Mouse (Mus musculus) cerebellum, postnatal 25 days (tissue): Measurements from ENCODE around the gene Phpt1.
A peak's percentile ranks its signal among the peaks of the same experiment; 100 is the strongest.

Experiments used
- DNase-seq, 2 experiments: peaks; one replicate each; pipeline ENCODE4 v3.0.0; 2021; ENCODE audit warnings: mixed read lengths in 2 of 2

Phpt1 gene

DNA sequence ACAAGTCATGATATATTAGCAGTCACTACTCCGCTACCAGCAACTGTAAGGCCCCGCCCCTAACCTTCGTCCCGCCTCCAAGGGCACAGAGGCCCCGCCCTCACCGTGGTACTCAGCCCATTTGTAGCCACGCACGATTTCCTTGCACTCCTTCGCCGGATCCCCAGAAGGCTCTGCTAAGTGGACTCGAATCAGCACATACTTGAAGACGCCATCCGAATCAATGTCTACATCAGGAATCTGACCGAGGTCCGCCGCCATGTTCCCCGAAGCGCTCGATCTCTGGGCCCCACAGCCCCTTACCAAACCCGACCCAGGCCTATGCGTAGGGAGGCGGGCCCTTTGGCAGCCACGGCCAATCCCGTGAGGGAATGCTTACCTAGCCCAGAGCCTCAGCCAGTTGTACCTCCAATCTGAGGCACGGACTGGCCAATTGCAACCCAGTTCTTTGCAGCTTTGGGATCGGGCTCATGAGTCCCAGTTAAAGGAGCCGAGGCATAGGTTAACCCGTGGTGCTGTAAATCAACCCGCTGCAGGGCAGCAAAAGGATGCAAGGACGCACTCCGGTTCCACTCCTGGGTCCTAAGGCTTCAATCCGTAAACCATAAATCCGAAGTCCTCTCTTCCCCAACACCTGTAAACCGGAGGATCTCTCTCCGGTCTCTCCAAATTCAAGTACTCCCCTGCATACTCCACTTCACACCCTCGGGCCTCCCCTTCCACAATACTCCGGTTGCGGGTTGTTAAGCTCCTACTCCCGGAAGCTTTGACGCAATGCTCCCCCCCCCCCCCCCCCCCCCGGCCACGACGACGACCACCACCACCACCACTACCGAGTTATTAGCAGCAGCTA, at the start of gene Phpt1, which contains the start of gene Mamdc4:
Gene Phpt1, minus strand, starts transcription at position 646 of the 853 bp plus-strand sequence.
Gene Mamdc4, minus strand, starts transcription at position 267 of the 853 bp plus-strand sequence.
- peak; percentile 94 to 97 for DNase-seq

DNA sequence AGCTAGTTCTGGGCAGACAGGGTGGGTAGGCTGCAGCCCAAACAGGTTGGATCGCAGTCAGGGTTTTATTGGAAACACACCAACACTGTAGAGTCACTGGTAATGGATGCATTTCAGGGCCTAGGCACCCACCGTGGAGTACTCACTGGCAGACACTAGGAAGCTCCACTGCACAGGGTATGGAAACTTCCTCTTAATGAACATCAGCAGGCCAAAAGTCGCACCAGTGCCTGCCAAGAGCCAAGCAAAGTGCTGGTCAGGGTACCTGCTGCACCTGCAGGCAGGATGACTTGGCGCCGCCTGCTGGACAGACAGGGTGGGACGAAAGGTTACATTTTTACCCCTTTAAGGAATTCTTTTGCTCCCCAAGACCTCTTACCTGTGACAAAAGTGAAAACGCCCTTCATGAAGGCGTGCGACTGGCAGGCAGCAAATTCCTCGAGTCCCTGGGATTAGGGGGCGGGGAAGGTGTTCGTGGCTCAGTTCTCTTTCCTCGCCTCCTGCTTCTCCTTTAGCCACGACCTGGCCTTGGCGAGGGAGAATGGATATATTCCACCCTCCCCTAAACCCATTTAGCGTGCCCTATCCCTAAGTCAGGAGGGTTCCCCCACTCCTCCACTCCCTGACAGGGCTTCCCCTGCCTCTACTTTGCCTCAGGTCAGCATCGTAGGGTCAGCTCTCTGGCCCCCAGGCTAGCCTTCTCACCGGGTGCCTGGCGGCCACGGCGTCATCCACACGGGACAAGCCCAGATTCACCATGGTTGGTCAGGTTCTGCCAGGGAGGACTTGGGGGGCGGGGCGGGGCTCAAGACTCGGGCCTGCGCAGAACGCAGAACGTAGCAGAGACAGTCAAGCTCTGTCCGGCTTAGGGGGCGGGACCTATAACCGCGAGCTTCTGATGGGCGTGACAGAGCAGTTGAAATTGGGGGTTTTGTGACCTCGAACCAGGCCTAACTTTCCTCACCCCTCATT, 46.5 kb upstream of the Phpt1 start, which contains the start of gene Tmem141:
Gene Tmem141, minus strand, starts transcription at position 777 of the 972 bp plus-strand sequence.
- peak; percentile 94 to 98 for DNase-seq

DNA sequence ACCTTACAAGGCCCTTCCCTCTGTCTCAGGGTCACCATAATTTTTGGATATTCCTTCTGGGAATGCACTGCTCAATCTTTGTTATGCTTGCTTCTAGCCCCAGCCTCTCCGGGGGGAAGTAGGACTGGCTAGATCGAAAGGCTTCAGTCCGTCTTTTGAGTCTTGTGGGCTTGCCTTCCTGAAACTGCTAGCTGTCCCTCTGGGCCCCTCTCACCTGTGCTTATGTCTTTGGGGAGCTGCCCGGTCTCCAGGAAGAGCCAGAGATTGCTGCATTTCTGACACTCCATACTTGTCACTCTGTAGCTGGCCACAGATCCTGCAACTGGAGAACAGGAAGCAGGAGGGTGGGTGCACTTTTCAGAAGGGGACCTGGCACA, 45.8 kb upstream of the Phpt1 start:
- DNase-seq: no peak

DNA sequence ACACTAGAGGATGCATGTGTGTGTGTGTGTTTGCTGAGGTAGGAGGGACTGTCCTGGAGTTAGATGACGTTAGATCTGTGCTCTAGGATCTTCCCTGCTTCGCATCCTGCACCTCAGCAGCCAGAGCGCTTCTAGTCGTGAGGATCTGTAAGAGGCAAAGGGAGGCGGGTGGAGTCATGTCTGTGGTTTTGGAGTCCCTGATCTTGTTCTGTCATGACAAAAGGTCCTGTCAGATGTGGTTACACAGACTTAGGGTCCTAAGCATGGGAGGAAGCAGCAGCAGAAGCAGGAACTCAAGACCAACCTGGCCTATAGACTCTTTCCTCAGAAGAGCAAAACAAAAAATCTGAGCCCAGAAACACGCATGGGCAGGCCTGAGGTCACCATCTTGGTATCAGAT, 45.4 kb upstream of the Phpt1 start:
- no peak for DNase-seq

DNA sequence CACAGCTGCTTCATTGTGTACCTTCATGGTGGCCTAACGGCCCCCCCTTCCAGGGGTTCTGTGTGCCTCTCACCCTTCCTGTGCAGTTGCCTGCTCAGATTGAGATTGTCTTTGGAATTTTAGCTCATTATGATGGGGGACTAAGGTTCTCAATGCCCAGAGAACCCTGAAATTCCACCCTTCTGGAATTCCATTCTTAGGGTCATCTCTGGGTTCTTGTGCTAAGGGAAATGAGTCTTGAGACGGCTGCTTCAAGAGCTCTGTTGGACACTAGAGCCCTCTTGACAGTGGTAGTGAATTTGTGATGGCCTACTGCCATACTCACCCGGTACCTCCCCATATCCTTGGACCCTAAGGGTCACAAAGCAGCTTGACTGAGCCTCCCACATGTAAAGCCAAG, 42.6 kb upstream of the Phpt1 start, which contains the start of gene Ccdc183:
Gene Ccdc183, minus strand, starts transcription at position 101 of the 400 bp plus-strand sequence.
- DNase-seq: no peak

DNA sequence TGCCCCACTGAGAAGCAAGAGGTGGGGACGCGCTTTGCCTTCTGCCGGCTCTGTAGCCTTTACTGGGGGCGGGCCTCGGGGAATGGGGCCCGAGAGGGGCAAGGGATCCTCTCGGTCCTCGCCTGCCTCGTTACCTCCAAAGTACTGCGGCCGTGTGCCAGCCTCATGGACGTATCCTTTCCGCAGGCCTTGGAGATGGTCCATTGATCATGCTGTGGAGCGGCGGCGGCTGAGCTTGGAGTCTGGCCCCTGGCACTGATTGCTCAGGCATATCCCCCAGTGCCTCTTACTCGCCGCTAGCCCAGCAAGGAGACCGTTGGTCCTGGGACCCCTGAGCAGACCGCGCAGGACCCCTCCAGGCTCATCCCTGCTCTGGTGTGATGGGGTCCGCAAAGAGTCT, 41.4 kb upstream of the Phpt1 start:
- DNase-seq: peak; percentile 25 to 42

DNA sequence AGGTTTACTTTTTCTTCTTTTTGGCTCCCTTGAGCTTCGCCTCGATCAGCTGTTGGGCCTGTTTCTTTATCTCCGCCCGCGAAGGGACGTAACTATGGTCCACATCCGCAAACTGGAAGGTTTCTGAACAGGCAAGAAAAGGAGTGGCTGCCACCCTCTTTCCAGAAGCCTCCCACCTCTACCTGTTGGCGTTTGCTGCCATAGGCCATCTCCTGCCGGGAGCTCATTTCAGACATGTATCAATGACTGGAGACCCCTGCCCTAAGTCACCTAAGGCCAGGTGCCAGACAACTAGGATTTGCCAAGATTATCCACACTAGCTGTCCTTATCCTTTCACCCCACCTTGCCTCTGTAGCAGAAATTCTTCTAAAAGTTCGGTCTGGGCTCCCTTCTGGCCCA, 33.6 kb upstream of the Phpt1 start:
- DNase-seq: no peak

DNA sequence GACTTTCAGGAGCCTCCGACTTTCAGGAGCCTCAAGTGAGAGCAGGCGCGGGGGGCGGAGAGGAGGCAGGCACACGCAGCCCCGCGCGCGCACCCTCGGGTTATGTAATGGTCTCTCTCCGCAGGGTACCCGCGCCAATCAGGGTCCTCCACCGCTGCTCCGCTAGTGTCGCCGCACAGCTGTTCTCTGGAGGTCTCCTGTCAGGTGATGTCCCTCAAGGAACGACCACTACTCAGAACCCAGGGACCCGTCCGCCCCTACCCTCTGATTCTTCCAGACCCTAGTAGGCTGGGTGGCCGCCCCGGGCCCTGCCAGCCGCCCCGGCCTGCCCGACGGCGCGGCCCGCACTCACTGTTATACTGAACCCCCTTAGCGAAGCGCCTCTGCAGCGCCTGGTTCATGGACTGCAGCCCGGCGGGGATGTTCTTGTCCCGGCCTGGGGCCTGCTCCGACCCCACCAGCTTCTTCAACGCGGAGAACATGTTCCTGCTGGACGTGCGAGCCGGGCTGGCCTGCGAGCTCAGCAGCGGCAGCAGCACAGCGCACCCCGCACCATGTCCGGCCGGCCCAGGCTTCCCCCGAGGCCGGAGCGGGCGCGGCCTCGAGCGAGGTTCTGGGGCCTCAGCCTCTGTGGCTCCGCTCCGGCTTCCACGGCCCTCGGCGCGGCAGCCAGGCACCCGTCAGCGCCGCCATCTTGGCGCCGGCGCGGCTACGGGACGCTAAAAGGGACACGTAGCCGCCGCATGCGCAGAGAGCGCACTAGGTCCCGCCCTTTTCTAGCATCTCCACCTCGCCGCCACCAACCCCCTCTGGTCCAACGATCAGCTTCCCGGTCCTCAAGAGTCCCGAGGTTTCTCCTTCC, 33.0 kb upstream of the Phpt1 start, which contains the start of gene Rabl6:
Gene Rabl6, minus strand, starts transcription at position 761 of the 862 bp plus-strand sequence.
- DNase-seq: peak; percentile 95 to 96

DNA sequence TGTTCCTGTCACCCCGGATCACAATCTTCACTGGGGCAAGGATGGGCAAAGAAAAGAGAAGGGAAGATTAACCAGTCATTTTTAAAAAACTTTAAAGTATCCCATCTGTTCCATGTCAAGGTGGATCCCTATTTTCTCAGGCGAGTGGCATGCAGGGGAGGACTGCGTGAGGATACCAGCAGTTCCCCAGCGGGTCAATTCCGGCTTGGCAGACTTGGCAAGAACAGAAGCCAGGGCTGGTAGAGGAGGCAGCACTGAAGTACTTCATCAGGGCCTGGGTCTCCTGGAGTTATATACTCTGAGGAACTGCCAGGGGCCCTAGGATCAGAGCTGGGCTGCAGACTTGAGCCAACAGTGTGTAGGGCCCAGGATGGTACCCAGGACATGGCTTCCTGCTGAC, 27.5 kb upstream of the Phpt1 start:
- peak; percentile 52 to 54 for DNase-seq

DNA sequence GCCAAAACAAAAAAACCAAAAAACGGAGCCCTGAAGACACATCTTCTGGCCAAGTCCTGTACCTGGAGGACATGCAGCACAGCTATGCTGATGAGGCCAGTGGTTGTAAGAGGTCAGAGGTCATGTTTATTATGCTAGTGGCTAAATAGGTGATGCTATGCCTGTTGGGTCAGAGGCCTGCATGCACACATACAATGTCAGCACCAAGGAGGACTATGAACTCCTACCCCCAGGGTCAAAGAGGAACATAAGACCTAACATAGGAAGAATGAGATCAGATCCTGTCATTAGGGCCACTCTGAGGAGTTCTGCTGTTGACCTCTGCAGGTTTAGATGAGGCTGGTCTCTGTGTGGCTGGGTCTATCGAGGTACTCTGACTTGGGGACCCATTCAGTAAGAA, 25.0 kb upstream of the Phpt1 start:
- DNase-seq: no peak

DNA sequence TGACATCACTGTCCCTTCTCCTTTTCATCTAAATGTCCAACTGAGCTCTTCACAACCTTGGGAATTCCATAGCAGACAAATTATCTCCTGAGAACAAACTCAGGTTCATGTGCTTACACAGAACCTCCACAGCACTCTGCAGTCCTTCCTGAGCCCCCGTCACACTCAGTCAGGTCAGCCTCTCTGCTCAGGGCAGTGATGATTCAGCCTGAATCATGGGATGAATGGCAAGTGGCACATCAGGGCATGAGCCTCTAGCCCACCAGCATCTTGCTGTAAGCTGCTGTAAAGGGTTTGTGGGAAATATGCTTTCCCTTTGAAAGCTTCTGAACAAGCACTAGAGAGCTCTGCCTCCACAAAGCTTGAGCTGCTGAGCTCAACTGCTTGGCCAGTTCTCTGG, 23.7 kb upstream of the Phpt1 start:
- no peak for DNase-seq

DNA sequence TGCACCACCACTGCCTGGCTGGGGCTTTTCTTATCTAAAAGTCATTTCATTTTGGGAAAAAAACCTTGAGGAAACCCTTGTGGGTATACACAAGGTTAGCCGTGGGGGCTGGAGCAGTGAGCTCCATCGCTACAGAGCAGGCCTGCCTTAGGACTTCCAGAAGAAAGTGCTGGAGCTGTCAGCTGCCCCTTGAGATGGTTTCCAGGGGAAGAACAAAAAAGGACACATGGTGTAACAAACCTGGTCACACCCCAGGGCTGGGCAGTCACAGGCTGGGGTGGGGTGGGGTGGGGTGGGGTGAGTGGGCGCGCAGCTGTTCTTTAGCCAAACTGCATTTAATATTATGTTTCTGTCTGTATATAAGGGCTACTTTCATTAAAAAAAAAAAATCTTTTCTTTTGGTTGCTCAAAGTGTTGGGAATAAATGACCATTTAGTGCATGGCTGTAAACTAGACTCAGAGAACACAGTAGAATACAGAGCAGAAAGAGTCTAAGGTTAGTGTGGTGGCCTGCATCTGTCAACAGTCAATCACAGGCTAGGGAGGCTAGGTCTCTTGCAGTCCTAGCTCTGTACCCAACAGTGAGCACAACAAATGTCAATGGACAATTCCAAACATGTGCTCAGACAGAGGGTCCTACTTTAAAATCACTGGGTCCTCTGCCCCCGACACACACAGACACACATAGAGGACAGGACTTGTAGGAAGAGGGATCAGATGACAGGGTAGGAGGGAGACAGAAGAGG, 21.9 kb upstream of the Phpt1 start:
- no peak for DNase-seq

DNA sequence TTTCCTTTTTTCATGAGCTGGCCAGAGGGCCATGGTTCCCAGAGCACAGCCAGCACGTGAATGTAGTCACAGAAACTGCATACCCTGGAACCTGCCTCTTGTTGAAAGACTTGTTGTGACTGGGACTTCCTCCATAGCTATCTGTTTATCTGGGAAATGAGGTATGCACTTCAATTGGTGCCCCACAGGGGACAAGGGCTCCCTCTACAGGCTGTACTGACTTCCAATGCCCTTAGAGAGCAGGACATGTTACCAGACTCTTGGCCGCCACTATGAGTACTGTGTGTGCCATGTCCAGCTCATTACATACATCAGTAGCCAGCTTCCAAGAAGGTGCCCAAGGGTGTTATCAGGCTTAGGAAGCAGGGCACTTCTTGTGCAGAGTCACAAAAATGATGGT, 16.8 kb upstream of the Phpt1 start:
- DNase-seq: peak; percentile 50 to 72

DNA sequence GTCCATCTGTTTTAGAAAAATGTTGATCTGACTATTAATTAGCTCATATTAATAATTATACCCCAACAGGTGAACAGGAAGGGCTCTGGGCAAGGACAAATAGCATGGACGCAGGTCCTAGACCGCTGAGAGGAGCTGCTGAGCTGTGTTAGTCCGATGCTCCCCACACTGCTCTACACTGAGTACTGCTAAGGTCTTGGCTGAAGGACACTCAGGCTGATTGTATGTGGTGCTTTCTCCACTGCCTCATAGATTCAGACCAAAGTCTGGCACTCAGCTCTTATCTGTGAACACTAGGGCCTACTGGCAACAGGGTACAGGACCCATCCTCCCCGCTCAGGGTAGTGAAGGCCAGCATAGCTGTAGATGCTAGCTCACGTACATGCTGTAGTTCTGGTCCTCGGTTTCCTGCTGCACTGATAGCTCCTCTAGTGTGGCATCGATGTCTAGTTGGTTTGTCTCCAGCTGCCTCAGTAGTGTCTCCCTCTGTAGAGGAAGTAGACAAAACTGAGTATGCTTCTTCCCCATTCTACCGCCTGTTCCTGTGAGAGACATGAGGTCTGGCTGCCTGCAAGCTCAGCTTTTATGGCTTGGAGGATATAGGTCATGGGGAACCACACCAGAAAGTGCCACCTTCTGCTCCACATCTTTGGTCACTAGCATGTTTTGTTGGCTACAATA, 13.3 kb upstream of the Phpt1 start:
- no peak for DNase-seq

DNA sequence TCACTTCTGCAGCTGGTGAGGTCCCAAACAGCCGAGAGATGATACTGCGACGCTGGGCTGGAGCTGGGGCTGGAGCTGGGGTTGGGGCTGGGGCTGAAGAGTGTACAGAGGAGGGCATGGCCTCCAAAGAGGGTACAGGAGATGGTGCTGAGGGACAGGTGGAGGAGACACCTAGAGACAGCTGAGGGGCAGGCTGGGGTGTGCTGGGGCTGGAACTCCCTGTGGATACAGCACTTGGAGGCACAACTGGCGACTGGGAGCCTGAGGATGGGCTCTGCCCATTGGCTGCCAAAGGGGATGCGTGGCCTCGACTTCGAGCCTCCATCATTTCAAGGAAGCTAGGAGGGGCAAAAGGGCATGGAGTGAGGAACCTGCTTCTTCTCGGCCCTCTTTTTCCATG, 12.3 kb upstream of the Phpt1 start:
- peak in 1 of 2 experiments; percentile 21 for DNase-seq

DNA sequence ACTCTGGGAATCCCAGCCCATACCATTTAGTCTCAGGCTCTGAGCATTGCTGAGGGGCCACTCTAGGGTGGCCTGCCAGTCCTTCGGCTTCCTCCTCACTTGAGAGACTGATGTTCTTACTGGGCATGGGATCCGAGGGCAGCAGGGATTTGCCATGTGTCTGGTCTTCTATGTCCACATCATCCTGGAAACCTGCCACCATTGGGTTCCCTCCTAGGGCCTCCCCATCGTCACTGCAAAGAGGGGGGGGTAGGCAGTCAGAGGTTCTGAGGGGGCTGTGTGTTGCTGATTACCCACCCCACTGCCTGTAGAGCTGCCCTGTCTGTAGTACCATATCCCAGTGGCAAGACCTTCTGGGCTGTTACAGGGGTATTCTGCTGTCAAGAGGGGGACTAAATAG, 10.6 kb upstream of the Phpt1 start:
- DNase-seq: peak; percentile 30 to 48

DNA sequence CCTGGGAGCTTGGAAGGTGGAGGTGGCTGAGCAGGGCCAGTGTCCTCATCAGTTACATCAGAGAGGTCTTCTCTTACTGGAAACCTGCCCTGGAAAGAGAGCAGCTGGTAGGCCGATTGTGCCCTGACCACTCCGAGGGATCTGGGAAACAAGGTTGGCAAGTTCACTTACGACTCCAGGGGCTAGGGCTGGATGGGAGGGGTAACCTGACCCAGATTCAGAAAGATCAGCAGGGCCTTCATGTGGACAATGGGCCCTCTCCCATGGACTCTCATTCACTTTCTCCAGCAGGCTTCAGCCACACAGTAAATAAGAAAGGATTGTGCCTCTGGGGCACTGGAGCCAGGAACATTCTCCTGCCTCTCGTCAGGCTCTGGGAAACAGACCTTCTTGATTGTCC, 9.8 kb upstream of the Phpt1 start:
- peak; percentile 36 to 41 for DNase-seq

DNA sequence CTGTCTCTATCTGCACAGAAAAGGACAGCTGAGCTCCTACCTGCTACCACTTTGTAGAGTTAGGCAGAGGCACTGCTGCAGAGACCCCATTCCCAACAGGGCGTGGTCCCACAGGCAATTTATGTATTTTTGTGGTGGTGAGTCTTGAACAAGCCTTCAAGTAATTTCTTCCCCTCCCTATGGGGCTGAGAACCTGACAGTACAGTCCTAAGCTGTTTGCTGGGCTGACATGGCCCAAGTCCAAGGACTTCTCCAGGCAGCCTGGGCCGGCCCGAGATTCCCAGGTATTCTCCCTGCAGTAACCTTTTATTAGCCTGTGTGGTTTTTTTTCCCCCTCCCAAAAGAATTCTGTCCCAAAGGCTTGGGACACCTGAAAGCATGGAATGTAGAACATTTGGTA, 9.1 kb upstream of the Phpt1 start:
- peak; percentile 60 to 74 for DNase-seq

DNA sequence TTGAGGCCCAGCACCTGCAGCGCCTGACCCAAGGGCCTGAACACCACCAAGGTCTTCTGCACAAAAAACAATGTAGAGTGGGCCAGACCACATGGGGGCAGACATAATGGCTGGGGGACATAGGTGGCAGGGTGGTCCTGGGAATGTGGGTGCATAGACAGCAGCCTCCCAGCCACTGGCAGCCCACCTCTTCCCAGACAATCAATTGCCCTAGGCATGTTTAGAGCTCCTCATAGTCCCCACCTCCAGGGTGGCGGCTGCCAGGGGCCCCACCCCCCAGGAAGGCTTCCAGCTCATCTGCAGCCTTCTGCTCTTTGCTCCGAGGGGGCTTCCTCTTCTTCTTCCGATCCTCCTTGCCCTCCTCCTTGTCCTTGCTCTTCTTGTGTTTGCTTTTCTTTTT, 8.5 kb upstream of the Phpt1 start:
- DNase-seq: peak; percentile 37 to 48

DNA sequence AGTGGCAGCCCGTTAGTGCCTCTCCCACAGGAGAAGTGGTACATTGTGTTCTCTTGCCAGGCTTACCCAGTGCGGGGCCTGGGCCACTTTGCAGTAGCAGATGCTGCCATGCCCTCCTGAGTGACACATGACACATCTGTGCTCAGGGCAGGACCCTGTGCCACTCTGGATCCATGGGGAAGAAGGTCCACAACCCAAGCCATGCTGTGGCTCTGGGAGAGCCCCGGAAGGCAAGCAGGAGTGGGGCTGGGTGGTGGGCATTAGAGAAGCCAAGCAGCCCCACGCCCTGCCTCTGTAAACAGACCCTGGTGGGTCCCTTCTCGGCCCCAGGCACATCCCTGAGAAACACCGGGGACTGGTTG, 8.1 kb upstream of the Phpt1 start:
- peak; percentile 53 for DNase-seq
